Mouse (Mus musculus): ENCODE results near the gene Slc44a5. TPM values are rescaled to one million over a fixed set of nuclear protein-coding genes. Genes with fewer than 3 reads are reported as not detected.

The Slc44a5 gene
- total RNA-seq, 1 experiment = 0.09 TPM

DNA sequence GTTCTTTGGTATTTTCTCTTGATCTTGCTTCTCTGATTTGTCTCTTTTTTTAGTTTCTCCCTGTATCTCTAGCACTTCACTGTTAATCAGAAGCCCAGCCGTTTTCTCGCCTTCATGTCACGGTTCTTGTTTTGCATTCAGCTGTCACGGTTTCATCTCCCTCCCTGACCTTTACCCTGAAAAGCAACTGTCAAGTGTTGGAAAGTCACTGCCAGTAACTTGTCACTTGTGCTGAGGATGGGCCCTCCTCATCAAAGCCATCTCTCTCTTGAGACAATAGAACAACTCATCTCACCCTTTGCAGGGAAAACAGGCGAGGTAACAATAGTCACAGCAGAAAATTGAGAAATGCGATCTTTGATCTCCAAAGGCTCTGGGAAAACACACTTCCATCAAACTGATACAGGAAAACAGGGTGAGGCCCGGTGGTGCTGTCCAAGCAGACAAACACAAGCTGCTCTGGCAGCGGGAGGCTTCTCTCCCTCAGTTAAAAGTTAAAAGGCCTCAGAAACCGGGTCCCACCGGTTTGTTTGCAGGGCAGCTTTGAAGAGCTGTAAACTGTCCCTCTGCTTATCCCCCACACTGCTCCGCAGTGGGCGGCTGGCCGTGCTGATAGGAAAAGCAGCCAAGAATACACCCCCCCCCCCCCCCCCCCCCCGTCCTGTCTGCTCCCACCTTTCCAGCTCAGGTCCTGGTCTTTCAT lies 219.2 kb downstream of the Slc44a5 start:
- in situ Hi-C loops (cut with MboI; ENCODE audit: low sequenced_read_pairs in 2 of 2, unreplicated experiment in 2 of 2) = no loop called here
- DNase-seq (ENCODE audit: low read depth, low spot score) = peak; percentile 27

DNA sequence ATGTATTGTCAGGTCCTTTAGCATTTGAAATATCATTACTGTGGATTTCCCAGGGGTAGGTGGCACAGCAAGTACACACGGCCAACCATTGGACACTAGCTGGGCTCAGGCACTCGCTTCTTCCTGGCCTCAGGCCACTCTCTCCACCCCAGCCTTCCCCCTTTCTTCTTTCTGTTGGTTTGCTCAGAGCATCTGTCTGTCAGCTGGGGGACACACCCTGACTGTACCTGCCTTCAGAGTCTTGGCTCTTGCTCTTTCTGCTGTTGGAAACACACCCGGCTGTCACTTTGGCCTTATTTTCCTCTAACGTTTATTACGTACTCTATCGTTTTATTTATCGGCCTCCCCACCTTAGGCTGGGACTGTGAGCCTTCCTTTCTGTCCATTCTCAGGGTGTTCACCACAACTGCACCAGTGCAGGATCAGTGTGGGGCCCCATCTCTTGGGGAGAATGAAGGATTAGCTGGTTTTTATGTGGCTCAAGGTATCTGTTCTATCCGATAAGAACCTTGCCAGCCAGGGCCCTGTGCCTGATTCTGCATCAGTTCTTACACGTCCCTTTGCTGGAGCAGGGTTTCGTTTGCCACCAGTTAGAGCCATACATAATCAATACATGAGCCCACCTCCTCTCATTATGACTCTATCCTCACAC lies 220.1 kb downstream of the Slc44a5 start:
- peaks cover 0 to 2% of the 10 kb centered on the region in 2 experiments; a peak in 1 of 4 replicates for H3K4me1 ChIP-seq (ENCODE audit: control insufficient read depth in 2 of 2, insufficient read depth in 2 of 2, low read length in 2 of 2, poor library complexity in 1 of 2)
- in situ Hi-C loops (cut with MboI; ENCODE audit: low sequenced_read_pairs in 2 of 2, unreplicated experiment in 2 of 2) = no loop called here
- H3K36me3 ChIP-seq (ENCODE audit: control insufficient read depth, insufficient read depth, low read length, poor library complexity, severe bottlenecking) = no peaks in the 10 kb centered on the region
- TF ChIP-seq MAFK (IDR thresholded peaks at IDR 0.05; ENCODE audit: insufficient read depth, low read depth, low read length) (no peak), HCFC1 (IDR thresholded peaks at IDR 0.05; ENCODE audit: borderline replicate concordance, insufficient read depth, low read length) (no peak), CHD2 (IDR thresholded peaks at IDR 0.05; ENCODE audit: low read depth, low read length) (no peak), ZNF384 (IDR thresholded peaks at IDR 0.05; ENCODE audit: low read depth, low read length) (no peak), ZC3H11A (IDR thresholded peaks at IDR 0.05; ENCODE audit: borderline replicate concordance, low read depth, low read length) (no peak)
- DNase-seq (ENCODE audit: low read depth, low spot score) = no peak
- no peak overlapping the region for H3K9ac ChIP-seq (ENCODE audit: insufficient read depth, low read depth, low read length, poor library complexity, severe bottlenecking)
- no peak overlapping the region for H3K27ac ChIP-seq (ENCODE audit: insufficient read depth, low read depth, low read length, poor library complexity, severe bottlenecking)
- H3K4me3 ChIP-seq (ENCODE audit: insufficient read depth in 1 of 2, low read depth in 1 of 2, low read length in 2 of 2, poor library complexity in 1 of 2, severe bottlenecking in 1 of 2) = no peak overlapping the region
- H3K9me3 ChIP-seq (ENCODE audit: control insufficient read depth, insufficient read depth, low read depth, low read length) = no peaks in the 10 kb centered on the region

More for the DNA sequence above, 219.2 kb downstream of the Slc44a5 start:
- no peak overlapping the region for H3K27ac ChIP-seq (ENCODE audit: insufficient read depth, low read depth, low read length, poor library complexity, severe bottlenecking)
- no peak overlapping the region for H3K4me3 ChIP-seq (ENCODE audit: insufficient read depth in 1 of 2, low read depth in 1 of 2, low read length in 2 of 2, poor library complexity in 1 of 2, severe bottlenecking in 1 of 2)
- TF ChIP-seq ZC3H11A (IDR thresholded peaks at IDR 0.05; ENCODE audit: borderline replicate concordance, low read depth, low read length) (no peak), MAFK (IDR thresholded peaks at IDR 0.05; ENCODE audit: insufficient read depth, low read depth, low read length) (no peak), ZNF384 (IDR thresholded peaks at IDR 0.05; ENCODE audit: low read depth, low read length) (no peak), HCFC1 (IDR thresholded peaks at IDR 0.05; ENCODE audit: borderline replicate concordance, insufficient read depth, low read length) (no peak), CHD2 (IDR thresholded peaks at IDR 0.05; ENCODE audit: low read depth, low read length) (no peak)
- no peak overlapping the region for H3K9ac ChIP-seq (ENCODE audit: insufficient read depth, low read depth, low read length, poor library complexity, severe bottlenecking)
- no peaks in the 10 kb centered on the region for H3K9me3 ChIP-seq (ENCODE audit: control insufficient read depth, insufficient read depth, low read depth, low read length)
- peaks cover 0 to 2% of the 10 kb centered on the region in 2 experiments; a peak in 1 of 4 replicates for H3K4me1 ChIP-seq (ENCODE audit: control insufficient read depth in 2 of 2, insufficient read depth in 2 of 2, low read length in 2 of 2, poor library complexity in 1 of 2)
- no peaks in the 10 kb centered on the region for H3K36me3 ChIP-seq (ENCODE audit: control insufficient read depth, insufficient read depth, low read length, poor library complexity, severe bottlenecking)

DNA sequence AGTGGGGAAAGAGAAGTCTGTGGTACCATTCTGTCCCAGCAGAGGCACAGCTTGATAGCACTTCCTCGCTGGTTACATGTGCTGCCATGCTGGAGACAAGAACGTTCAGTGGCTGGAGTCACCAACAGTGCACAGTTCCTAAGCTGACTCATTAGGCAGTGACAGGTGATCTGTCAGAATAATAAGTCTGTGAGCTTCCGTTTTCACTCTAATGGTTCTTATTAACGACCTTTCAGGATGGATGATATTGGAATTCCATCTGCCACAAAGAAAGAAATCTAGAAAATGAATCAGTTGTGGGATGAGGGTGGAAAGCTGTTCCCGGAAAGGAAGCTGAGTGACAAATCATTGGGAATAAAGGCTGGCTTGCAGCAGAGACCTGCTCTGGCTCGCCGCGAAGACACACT lies 227.2 kb downstream of the Slc44a5 start:
- TF ChIP-seq ZNF384 (IDR thresholded peaks at IDR 0.05; ENCODE audit: low read depth, low read length) (no peak), HCFC1 (IDR thresholded peaks at IDR 0.05; ENCODE audit: borderline replicate concordance, insufficient read depth, low read length) (no peak), CHD2 (IDR thresholded peaks at IDR 0.05; ENCODE audit: low read depth, low read length) (no peak), ZC3H11A (IDR thresholded peaks at IDR 0.05; ENCODE audit: borderline replicate concordance, low read depth, low read length) (no peak), MAFK (IDR thresholded peaks at IDR 0.05; ENCODE audit: insufficient read depth, low read depth, low read length) (no peak)

DNA sequence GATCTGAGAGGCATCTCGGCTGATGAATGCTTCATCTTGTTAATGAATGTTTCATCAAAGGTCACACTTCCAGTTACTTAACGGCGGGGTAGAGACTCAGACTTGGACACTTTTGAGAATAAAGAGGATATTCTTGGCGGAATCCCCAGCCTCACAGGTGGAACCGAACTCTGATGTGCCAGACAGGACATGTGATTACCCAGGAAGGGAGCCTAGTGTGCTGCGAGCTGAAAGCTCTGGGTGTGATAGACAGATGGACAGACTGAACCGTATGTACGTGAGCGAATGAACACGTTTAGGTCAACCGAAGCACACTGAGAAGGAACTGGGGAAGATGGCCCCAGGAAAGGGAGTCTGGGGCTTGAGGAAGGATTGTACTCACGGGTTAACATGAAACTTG lies 228.6 kb downstream of the Slc44a5 start:
- TF ChIP-seq HCFC1 (IDR thresholded peaks at IDR 0.05; ENCODE audit: borderline replicate concordance, insufficient read depth, low read length) = no peak
- no peak for TF ChIP-seq CHD2 (IDR thresholded peaks at IDR 0.05; ENCODE audit: low read depth, low read length)
- no peak for TF ChIP-seq ZNF384 (IDR thresholded peaks at IDR 0.05; ENCODE audit: low read depth, low read length)
- no peak for TF ChIP-seq ZC3H11A (IDR thresholded peaks at IDR 0.05; ENCODE audit: borderline replicate concordance, low read depth, low read length)
- TF ChIP-seq MAFK (IDR thresholded peaks at IDR 0.05; ENCODE audit: insufficient read depth, low read depth, low read length) = no peak
- H3K4me1 ChIP-seq (ENCODE audit: control insufficient read depth in 2 of 2, insufficient read depth in 2 of 2, low read length in 2 of 2, poor library complexity in 1 of 2) = no peaks in the 10 kb centered on the region
- no peak for DNase-seq (ENCODE audit: low read depth, low spot score)
- H3K9me3 ChIP-seq (ENCODE audit: control insufficient read depth, insufficient read depth, low read depth, low read length) = no peaks in the 10 kb centered on the region
- no peak overlapping the region for H3K27ac ChIP-seq (ENCODE audit: insufficient read depth, low read depth, low read length, poor library complexity, severe bottlenecking)
- H3K36me3 ChIP-seq (ENCODE audit: control insufficient read depth, insufficient read depth, low read length, poor library complexity, severe bottlenecking) = no peaks in the 10 kb centered on the region
- H3K9ac ChIP-seq (ENCODE audit: insufficient read depth, low read depth, low read length, poor library complexity, severe bottlenecking) = no peak overlapping the region
- H3K4me3 ChIP-seq (ENCODE audit: insufficient read depth in 1 of 2, low read depth in 1 of 2, low read length in 2 of 2, poor library complexity in 1 of 2, severe bottlenecking in 1 of 2) = no peak overlapping the region
- in situ Hi-C loops (cut with MboI; ENCODE audit: low sequenced_read_pairs in 2 of 2, unreplicated experiment in 2 of 2) = no loop called here

More for the DNA sequence above, 227.2 kb downstream of the Slc44a5 start:
- DNase-seq (ENCODE audit: low read depth, low spot score) = no peak
- Histone ChIP-seq H3K4me3 (ENCODE audit: insufficient read depth in 1 of 2, low read depth in 1 of 2, low read length in 2 of 2, poor library complexity in 1 of 2, severe bottlenecking in 1 of 2) (no peak overlapping the region), H3K9ac (ENCODE audit: insufficient read depth, low read depth, low read length, poor library complexity, severe bottlenecking) (no peak overlapping the region), H3K27ac (ENCODE audit: insufficient read depth, low read depth, low read length, poor library complexity, severe bottlenecking) (no peak overlapping the region), H3K4me1 (ENCODE audit: control insufficient read depth in 2 of 2, insufficient read depth in 2 of 2, low read length in 2 of 2, poor library complexity in 1 of 2) (no peaks in the 10 kb centered on the region), H3K9me3 (ENCODE audit: control insufficient read depth, insufficient read depth, low read depth, low read length) (no peaks in the 10 kb centered on the region), H3K36me3 (ENCODE audit: control insufficient read depth, insufficient read depth, low read length, poor library complexity, severe bottlenecking) (no peaks in the 10 kb centered on the region)
- in situ Hi-C loops (cut with MboI; ENCODE audit: low sequenced_read_pairs in 2 of 2, unreplicated experiment in 2 of 2) = no loop called here
